Mouse (Mus musculus) frontal cortex, postnatal 10 days (tissue): ENCODE measurements around the gene Trmt112.

Source experiments
- DNase-seq, 2 experiments: peaks; one replicate each; pipeline ENCODE4 v3.0.0; 2022; ENCODE audit warnings: low spot score in 2 of 2, mixed read lengths in 1 of 2

Trmt112 gene

GRCm38 (mm10) chr19:6909021-6909420 is 477 bp upstream of the Trmt112 start:
- DNase-seq = no peak

DNA sequence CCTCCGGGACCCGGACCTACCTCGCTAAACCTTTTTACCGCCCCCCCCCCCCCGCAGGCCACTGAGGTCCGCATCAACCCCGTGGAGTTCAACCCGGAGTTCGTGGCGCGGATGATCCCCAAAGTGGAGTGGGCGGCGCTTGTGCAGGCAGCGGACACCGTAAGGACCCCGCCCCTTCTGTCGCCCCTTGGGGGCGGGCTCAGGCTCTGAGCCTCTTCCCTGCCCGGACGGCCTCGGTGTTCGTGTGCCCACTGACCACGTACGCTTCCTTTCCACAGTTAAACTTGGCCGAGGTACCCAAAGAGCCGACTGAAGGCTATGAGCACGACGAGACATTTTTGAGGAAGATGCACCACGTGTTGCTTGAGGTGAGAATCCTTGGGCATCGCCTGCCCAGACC is 808 bp downstream of the Trmt112 start:
- peak in 1 of 2 experiments; percentile 60 for DNase-seq

- no peak for DNase-seq
Measured at GRCm38 (mm10) chr19:6911101-6912074, 1.9 kb downstream of the Trmt112 start.

GRCm38 (mm10) chr19:6912205-6912970 is 2.9 kb downstream of the Trmt112 start:
- peak in 1 of 2 experiments; percentile 5 for DNase-seq

GRCm38 (mm10) chr19:6913036-6913435 is 3.5 kb downstream of the Trmt112 start:
- DNase-seq = no peak

DNA sequence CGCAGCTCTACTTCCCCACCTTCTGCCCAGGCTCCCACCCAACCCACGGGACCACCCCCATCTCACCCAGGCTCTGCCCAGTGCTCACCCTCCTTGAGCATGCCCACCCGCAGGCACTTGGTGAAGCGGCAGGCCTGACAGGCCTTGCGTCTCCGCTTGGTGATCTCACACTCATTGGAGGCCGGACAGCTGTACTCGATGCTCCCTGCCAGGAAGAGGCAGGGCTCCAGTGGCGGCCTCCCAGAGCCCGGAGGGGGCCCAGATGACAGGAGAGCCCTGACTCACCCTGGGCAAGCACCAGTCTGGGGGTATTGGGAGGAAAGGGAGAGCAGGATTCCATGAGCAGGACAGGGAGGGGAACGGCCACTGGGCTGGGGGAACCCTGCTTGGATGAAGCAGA is 4.5 kb downstream of the Trmt112 start:
- DNase-seq = no peak

GRCm38 (mm10) chr19:6914540-6914939 is 5.0 kb downstream of the Trmt112 start:
- no peak for DNase-seq

- DNase-seq = no peak
Measured at GRCm38 (mm10) chr19:6915276-6915675, 5.8 kb downstream of the Trmt112 start.

GRCm38 (mm10) chr19:6916496-6916895 is 7.0 kb downstream of the Trmt112 start:
- DNase-seq = no peak

DNA sequence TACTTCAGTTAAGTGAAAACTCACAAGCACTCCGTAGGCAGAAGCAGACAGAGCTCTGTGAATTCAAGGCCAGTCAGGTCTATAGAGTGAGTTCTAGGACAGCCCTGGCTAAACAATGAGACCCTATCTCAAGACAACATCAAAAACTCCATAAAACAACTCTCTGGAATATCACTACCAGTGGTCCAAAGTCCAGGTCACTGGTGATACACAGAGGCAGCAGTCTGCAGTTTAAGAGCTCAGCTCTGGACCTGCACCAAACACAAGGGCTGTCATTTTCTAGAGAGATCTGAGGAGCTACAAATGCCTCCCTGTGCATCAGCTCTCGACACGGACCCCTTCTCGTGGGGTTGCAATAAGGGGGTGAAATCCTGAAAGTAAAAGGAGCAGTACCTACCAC is 8.8 kb downstream of the Trmt112 start:
- no peak for DNase-seq

- no peak for DNase-seq
Measured at GRCm38 (mm10) chr19:6919431-6919830, 9.9 kb downstream of the Trmt112 start.

GRCm38 (mm10) chr19:6919876-6920740 is 10.6 kb downstream of the Trmt112 start:
- DNase-seq = peak in 1 of 2 experiments; percentile 47

- DNase-seq = peak; percentile 59 to 72
Measured at GRCm38 (mm10) chr19:6920741-6921636, 11.5 kb downstream of the Trmt112 start.

DNA sequence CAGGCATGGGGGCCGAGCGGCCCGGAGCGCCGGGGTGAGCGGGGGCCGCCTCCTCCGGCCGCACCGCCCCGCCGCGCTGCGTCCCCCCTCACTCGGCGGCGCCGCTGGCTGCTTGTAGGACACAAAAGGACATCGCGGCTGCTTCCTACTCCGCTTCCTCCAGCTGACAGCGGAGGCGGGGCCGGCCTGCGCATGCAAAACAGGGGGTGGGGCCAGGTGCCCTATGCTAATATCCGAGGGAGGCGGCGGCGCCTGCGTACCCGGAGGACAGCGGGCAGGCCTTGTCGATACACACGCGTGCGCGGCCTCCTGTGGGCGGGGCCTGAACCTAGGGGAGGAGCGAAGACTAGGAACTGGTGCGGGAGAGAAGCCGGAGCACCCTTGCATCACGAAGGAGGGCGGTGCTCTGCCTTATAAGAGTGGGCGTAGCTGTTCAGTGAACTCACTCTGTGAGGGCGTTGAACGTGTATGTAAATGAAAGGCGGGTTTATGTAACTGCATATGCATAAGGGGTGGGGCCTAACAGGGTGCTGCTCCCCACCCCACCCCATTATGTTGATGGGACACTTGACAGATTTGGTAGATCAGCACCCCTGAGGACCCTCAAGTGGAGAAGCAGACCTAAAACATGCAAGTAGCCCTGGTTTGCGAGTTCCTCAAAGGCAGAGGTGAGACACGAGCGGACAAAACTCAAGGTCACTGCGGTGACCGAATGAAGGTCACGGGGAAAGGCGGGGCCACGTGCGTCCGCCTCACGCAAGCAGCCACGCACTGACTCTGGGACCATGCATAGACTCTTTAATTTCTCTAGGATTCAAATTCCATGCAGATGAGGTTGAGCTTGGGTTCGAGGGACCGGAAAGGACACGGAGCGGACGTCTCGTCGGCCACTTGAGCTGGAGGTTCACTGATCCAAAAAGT is 12.4 kb downstream of the Trmt112 start, which contains the start of gene Esrra:
Gene Esrra, minus strand, starts transcription at position 167 of the 921 bp plus-strand sequence.
- peak; percentile 100 for DNase-seq

DNA sequence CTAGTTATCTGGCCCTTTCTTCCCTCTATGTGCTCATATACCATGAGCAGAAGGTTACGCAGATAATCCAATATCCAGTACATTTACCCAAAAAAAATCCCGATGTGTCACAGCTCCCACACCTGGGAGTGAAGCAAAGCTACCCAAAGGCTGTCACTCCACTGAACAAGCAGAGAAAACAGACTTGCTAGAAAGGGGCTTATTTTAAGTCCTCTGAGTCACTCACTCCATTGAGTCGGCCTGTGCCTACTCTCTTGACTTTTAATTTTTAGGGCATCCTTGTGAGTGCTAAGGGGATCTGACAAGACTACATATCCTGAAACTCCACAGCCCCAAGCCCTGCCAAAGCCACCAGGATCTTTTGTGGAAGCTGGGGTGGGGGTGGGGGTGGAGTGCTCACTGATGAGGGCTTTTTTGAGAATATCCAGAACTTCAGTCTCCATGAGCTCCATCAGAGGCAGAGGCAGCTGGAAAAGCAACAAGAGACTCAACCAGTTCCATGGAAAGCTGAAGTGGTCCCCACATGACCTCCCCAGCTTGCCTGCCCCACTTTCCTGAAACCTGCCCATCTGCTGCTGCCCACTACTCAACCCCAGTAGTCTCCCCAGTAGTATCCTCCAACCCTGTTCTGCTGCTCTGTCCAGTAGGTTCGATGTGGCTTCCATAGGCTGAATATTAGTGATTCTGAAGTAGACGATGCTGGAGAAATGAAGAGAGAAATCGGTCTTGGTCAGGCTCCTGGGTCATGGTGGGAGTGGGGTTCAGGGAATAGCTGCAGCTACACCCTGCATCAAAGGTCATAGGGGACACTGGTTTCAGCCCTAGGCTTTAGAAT is 13.6 kb downstream of the Trmt112 start:
- no peak for DNase-seq

DNA sequence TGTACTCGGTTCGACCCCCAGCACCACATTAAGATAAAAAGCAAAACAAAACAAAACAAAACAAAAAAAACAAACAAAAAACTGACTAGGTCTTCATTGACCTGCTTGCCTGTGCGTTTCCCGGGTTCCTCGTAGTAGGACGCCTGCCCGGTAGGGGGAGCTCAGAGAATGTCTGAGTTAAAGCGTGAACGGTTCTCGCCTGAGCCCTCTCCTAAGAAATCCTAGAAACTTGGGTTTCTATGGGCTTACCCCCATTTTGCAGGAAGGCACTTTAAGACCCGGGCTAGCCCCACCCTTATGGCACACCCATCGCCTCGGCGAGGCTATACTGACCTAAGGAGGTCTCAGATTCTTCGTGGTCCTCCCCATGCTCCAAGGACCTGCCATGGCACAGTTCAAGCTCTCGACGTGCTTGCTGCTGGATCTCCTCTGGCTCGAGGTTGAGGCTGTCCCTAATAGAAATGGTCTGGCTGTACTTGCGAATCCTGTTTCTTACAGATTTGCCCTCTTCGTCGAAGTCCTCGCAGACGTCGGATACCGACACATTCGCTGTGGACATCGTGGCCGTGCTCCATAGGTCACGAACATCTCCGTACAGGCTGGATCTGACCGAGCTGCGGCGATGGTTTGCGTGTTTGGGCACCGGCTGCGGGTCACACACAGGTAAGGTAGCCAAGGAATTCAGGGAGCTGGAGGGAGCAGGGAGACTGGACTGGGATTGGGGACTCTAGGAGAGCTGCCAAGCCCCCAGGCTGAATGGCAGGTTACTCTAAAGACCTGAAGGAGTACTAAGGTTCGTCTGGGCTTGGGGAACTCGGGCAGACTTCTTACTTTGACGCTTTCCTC is 15.2 kb downstream of the Trmt112 start:
- DNase-seq = peak; percentile 69 to 80

- DNase-seq = no peak
Measured at GRCm38 (mm10) chr19:6925307-6925573, 15.7 kb downstream of the Trmt112 start, which contains the start of gene Catsperz. TSS of gene Catsperz (minus strand) at chr19:6925380.
